Mouse (Mus musculus): Measurements from ENCODE around the gene Oca2.

Gene Oca2

DNA sequence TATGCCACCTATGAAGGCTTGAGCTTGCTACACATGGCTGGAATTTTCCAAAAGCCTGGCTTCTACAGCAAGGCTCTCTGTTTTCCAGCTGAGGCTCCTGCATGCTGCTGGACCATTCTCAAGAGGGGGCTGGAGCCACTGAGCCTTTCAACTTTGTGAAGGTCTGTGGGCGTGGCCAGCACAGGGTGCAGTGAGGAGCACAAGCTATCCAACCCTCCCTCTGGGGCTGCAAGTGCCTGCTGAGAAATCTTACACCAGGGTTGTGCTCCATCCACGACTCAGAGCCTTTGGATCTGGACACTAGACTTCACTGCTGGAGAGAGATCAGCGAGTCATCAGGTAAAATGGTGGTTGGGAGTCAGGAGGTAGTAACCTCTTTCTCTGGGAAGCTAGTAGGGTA is at the start of gene Oca2:
Gene Oca2 (plus strand): TSS at position 218 of the 400 bp plus-strand sequence.
- DNase-seq (ENCODE audit: low spot score), result no peak

DNA sequence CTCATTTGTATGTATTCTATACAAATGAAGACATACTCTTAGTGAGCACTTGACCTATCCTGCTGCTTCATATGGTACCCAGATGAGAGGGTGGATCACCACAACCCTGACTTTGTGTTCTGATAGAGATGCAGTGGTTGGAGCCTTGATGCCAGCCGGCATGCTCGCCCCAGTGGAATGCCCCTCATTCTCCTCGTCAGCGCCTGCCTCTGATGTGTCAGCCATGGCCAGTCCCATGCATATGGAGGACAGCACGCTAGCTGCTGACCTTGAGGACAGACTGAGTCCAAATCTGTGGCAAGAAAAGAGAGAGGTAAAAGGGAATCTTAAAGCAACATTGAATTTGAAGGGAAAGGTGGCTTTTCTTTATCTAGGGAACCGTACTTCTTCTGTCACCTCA is 48.5 kb upstream of the Oca2 start:
- no peak for DNase-seq (ENCODE audit: low spot score)

DNA sequence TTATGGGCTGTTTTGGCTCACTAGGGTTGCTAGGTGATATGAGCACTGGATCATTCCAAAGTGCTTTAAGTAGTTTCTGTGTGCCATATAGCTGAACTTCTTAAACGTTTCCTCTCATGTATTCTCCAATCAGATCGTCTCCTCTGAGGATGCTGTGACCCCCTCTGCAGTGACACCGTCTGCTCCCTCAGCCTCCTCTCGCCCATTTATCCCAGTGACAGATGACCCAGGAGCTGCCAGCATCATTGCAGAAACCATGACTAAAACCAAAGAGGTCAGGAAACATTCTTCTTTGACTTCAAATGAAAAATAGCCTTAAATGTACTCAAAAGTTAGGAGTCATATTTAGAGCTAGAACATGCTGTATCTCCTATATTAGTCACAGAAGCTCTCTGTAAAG is 47.9 kb upstream of the Oca2 start:
- no peak for DNase-seq (ENCODE audit: low spot score)

DNA sequence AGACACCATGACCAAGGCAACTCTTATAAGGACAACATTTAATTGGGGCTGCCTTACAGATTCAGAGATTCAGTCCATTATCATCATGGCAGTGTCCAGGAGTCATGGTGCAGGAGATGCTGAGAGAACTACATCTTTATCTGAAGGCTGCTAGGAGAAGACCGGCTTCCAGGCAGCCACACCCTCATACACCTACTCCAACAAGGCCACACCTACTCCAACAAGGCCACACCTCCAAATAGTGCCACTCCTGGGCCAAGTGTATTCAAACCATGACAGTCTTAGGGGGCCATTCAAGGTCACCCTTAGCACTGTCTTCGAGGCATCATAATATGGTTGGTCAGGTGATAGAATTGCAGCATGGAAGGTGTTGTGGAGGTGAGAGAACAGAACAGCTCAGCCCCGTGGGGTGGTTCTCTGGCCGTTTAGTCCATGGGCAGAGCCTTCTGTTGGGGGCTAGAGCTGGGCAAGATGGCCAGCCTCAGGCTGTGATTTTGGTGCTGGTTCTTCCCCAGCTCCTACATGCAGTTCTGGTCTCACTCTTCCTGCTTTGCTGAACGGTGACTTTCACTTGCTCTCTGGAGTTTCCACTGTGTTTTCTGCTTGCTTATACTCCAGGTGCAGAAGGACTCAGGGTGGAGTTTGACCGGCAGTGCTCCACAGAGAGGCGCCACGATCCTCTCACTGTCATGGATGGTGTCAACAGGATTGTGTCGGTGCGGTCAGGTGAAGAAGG is 37.9 kb upstream of the Oca2 start:
- DNase-seq (ENCODE audit: low spot score), result no peak

DNA sequence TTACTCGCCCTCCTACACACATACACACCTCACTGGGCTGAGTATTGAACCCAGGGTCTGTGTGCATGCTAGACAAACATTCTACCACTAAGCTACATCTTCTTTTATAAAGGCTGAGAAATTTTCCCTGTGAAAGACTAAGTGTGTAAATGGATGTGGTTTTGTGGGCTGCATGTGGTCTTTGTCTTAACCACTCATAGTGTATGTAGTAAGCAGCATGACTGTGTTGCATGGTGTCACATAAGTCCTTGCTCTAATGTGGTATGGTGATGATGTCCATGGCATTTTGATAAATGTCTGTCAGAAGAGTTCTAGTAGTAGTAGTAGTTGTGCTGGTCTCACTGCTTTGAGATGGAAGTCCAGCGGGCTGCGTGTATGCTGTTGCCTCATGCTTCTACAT is 36.7 kb upstream of the Oca2 start:
- no peak for DNase-seq (ENCODE audit: low spot score)

DNA sequence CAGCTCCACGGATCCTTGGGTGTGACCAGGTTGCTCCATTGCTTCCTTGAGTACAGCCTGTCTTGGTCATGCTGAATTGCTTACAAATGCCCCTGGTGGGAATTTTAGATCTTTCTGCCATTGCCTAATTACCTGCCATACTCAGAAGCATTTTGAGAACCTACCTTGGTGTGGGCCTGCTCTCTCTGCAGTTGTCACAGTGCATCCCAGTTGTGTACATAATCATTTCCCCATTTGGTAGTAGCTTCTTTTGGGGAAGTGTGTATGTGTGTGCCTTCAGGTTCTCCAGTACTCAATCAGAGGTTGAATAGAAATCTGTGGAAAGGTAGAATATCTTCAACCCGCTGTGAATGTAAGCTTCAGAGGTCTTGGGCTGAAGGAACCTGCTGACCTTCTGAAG is 36.3 kb upstream of the Oca2 start:
- no peak for DNase-seq (ENCODE audit: low spot score)

DNA sequence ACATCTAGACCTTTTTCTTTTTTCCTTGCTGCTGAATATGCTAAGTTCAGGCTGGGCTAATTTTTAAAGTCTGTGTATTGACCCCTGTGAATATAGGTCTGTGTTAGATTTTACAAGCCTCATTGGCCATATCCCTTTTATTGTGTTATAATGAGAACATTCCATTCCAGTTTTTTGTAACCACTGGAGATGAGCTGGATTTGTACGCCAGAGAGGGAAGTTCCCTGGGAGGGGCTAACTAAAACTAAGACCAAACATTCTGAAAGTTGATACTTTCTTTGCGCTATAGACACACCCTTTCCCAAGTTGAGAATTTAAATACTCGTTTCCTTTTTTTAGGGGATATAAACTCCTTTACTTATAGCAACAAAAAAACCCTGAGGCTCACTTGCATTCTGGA is 34.7 kb upstream of the Oca2 start:
- DNase-seq (ENCODE audit: low spot score), result no peak

DNA sequence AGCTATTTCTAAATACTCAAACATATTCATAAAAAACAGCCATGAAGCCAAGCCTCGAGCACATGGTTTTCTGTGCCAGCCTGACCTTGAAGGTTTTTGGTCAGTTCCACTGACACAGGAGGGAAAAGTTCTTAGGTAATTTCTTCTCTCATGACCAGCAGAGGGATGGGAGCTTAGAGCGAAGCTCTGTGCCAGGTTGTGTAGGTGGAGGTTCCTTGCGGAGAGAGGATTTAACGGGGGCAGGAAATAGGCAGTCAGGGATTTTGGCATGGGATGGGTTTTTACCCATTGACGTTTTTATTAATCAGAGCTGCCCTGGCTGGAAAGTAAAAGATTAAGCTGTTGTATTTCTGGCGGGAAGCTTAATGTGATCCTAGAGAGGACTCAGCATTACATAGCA is 18.7 kb upstream of the Oca2 start:
- DNase-seq (ENCODE audit: low spot score), result no peak

DNA sequence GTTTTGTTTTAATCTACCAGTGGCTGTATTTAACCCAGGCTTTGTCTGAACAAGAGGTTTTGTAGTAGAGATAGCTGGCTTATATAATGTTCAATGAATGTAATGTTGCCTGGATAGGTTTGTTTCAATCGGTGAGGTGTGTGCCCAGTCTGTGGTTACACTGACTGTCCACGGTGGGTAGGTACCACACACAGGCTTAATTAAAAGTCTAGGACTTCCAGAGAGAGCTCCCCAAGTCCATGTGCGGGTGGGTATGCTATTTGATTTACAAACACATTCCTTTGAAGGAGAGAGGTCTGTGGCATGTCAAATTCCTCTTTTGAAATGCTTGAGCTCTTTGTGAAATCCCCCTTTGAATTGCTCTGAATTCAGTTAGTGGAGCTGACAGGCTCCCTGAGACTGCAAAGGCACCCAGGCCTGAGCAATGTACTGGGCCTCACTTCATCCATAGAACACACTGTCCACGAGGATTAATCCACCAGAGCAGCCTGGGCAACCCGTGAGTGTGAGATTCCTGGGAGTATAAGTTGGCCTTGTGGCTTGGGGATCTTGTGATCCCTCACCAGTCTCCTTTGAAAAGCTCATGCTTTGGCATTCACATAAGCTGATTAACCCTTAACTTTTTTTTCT is 3.7 kb upstream of the Oca2 start:
- DNase-seq (ENCODE audit: low spot score), result no peak

DNA sequence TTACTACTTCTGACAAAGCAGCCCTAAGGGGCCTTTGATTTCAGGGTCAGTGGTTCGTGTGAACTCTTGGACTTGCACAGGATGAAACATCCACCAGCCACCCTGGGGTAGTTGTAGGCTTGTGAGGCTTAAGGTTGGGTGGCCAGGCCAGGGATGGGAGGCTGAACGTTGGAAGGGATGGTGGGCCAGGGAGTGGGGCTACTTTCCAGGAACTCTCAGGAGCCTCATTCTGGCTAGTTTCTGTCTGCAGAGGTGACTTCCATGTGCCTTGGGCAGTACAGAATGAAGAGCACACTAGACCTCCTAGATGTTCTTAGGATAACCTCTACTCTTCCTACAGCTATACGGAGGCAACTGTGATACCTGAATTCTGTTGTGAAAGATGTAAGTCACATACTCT is 2.9 kb upstream of the Oca2 start:
- no peak for DNase-seq (ENCODE audit: low spot score)

DNA sequence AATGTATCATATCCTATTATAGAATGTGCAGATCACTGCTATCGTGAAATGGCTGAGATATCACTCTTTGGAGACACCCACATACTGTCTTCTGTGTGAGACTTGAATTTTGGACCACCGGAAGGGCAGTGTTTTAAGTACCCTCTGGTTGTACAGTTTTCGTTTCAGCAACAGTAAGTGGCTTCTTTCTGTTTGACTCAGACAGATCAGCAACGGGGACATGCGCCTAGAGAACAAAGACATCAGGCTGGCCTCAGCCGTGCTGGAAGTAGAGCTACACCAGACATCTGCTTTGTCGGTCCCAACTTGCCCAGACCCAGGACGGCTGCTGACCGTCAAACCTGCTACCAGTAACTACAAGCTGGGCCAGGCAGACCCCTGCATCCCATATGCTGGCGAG is 15.0 kb downstream of the Oca2 start:
- DNase-seq (ENCODE audit: low spot score), result no peak

DNA sequence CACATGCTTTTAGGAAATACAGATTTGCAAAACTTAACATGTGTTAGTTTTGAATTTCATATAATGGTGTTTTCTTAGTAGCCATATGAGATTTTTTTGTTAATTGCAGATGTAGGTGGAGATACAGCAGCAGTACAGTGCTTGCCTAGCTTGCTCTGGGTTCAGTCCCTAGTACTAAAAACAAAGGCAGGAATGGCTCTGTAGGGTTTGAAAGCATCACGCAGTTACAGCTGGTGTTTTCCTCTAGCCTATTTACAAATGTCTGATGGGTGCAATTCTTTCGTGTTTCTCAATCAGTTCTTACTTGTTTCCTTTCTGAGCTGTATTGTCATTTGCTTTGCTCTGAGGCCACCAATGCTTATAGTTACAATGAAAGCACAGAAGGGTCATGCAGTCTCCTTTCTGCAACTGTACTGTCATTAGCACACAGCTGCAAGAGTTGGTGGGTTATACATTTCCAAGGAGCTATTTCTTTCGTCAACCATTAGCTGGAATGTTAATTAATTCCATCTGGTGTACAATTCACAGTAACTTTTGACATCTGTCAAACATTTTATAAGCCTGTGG is 18.4 kb downstream of the Oca2 start:
- no peak for DNase-seq (ENCODE audit: low spot score)

DNA sequence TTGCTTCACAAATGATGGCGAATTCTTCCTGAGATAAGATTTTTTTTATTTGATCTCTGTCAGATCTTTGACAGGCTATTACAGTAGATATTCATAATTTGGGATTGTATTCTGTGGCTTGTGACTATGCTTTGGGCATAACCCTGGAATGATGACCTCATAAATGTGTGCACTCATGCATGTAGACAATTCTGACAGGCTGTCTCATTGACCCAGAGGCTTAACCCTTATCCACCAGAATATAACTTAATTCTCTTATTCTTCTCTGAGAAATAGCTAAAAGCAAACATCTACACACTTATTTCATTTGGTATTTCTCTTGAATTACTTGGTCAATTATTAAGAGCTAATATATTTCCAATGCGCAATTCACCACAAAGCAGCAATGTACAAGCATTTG is 37.9 kb downstream of the Oca2 start:
- DNase-seq (ENCODE audit: low spot score), result no peak

DNA sequence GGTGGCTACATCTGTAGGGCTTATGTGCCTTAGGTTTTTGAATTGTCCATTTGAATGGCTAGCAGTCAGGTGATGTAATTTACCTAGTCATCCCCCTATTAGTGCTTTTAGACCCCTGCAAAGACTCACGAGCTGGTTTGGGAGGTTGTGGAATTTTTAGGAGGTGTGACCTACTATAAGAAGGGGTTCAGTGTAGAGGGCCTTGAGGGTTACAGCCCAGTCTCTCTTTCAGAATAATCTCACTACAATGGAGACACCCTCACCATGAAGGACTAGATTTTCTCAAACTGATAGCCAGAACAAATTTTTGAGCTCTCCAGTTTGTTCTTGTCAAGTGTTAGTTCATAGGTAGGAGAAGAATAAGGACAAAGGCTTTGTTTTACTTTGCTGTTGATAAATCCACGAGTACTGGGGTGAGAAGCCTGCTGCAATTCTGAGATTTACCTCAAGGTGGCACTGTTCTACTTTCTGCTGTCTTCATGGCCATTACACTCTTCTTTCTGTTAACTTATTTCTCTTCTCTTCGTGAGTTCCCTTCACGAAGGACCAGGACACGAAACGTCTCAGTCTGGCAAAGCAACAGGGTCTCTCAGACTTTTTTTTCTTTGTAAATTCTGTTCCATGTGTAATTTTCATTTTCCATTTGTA is 52.0 kb downstream of the Oca2 start:
- DNase-seq (ENCODE audit: low spot score), result peak; percentile 78

DNA sequence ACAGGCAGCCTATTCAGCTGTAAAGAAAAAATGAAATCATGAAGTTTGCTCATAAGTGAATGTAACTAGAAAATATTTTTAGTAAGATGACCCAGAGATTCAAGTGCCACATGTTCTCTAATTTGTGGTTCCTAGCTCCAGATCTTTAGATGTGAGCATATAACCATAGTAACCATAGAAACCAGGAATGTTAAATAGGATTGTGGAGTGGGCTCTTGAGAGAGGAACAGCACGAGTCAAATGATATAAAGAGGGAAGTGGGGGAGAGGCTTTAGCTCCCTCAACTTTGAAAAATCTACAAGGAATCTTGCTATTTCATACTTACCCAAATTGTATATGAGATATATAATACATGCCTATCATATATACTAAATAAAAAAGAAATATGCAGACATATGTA is 64.8 kb downstream of the Oca2 start:
- no peak for DNase-seq (ENCODE audit: low spot score)

DNA sequence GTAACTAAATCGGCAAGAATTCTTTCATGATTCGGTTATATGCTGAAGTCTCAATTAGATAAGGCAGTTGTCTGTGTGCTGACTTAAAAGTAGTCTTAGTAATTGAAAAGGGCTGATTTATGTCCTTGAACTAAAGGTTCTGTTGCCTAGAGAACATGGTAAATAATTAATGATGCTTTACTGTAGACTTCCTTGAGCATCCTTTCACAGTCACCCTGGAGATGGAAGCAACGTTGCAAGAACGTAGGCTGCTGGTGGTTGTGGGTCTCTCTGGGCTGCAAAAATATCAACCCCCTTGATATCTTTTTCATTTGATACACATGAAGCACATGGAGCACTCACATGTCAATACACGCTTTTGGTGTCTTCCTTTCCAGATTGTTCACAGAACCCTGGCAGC is 74.8 kb downstream of the Oca2 start:
- no peak for DNase-seq (ENCODE audit: low spot score)

DNA sequence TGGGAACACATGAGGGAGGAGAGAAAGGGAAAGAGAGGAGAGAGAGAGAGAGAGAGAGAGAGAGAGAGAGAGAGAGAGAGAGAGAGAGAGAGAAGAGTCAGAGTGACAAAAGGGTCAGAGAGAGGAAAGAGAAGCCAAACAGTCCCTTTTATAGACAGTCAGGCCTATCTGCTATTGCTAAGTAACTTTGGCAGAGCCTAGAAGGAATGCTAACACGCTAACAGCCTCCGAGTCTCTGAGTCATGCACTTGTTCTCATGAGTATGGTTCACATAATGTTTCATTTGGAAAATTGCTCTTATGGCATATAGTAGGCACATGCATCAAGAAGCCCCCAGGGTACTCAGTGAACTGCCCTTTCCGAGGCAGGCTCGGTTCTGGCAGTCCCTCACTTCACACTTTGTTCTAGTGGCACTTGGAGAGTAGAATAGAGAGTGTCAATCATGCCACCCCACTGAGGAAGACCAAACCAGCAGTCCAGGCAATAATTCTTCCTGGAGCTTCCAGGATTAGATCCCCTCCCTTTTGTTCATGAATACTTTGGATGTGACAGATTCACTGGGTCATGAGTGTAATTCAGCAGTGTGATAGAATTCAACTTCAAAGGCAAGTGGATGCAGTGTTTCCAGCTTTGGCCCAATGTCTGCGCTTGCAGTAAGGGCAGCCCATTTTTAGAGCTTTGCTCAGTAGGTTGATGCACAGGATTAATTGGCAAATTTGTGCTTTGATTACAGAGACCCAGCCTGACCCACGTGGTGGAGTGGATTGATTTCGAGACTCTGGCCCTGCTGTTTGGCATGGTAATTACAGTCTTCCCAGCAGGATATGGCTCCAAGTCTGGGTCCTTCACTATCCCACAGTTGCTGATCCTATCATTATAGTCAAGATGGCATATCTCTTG is 76.3 kb downstream of the Oca2 start:
- no peak for DNase-seq (ENCODE audit: low spot score)

DNA sequence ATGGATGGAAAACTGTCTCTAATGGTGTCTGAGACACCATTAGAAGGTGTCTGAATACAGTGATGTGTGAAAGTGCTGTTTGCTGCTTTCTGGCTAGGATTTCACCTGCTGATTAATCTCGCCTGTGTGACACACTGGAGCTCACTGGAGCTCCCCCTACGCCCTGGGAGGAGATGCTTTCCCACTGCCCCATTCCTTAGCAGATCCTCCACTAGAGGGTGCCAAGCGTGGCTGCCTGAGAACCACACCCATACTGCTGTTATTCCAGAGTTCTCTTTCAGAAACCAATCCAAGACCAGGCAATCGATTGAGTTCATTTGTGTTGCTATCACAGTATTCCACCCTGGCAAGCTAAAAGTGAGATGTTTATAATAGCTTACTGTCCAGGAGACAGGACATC is 88.2 kb downstream of the Oca2 start:
- no peak for DNase-seq (ENCODE audit: low spot score)

DNA sequence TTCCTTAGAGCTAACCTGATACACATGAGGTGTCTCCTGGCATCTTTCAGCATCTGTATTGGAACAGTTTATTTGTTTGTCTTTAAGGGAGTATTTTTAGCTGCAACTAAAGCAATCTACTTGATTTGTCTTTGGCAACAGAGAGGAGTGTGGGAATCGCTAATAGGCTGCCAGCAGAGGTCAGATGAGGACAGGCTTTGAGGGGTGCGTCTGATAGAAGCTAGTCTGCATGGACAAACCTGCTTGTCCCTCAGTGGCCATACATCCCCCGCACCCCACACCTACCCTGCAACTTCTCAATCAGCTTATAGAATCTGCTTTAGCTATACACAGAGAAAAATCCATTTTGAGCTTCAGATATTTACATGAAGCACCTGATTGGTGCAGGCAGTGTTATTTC is 109.0 kb downstream of the Oca2 start:
- DNase-seq (ENCODE audit: low spot score), result peak; percentile 43

DNA sequence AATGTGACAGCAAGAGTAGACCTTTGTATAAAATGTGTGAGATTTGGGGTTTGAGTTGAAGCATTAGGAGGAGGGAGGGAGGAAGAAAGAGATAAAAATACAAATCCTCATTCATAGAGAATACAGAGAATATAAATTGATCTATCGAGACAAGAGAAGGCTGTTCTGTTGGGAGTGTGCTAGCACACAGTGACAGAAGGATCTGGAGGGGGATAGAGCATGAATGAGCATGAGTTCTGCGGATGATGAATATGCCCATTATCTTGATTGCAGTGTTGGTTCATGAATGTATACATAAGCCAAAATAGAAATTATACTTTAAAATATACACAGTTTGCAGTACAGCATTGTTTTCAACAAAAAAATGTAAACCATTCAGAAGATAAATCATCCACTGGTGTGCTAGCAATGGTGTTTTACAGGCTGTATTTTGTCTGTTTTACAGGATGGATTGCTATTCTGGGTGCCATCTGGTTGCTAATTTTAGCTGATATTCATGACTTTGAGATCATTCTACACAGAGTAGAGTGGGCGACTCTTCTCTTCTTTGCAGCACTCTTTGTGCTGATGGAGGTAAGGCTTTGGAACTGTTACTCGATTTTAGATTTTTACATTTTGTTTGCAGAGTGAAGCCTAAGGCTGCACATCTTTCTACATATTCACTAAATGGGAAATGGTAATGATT is 117.2 kb downstream of the Oca2 start:
- DNase-seq (ENCODE audit: low spot score), result no peak

DNA sequence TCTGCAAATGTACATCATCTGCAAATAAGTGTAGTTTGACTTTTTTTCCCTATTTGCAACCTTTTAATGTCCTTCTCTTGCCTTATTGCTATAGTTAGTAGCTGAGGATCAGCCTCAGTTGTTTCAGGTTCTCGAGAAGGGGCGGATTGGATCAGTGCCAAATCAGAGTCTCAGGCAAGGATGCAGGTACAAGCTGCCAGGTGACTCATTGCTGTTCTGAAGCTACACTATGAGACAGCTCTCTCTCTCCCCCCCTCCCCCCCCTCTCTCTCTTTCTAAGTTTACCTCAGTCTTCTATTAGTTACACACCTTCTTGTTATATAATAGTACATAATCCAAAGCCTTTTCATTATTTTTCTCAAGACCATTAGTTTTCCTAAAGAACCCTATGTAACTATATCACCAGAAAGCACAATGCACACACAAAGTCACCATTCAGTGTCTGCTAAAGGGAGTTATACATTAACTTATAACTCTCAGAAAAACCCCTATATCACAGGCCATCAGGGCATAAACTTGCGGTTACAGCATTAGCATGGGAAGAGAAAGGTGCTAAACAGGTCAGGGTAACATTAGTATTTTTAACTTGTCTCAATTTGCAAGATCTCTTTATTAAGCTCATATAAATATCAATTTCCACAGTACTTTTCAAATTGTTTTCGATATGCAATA is 142.3 kb downstream of the Oca2 start:
- no peak for DNase-seq (ENCODE audit: low spot score)

Data from testis, postnatal 10 days (tissue).